In the genomic region with DNA sequence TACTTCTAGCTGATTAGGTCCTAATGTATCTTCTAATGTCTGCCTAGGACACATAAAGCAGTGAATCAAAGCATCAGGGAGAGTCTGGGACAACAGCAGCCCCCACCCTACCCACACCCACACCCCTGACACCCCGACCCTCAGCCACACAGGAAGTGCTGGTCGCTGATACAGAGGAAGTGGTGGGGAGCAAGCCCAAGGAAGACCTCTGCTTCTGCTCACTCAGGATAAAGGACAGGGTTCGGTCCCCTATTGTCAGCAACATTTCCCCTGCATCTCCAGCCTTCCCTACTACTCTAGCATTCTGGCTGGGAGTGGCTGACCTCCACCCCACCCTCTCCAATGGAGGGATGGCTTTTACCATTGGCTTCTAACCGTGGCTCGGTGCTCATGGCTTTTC, we compare ENCODE assay signal across 29 mouse cellular contexts.
DNase-seq lines count a peak whose midpoint lies in the region; ATAC-seq and TF ChIP-seq lines count a peak whose summit lies in the region.
"Had no signal": no experiment of that assay in that cellular context is flagged by ENCODE, and none has a peak within 500 bp of the region (broad histone marks: within the 10 kb centered on the region; RNA-seq: fewer than 3 reads in every experiment).

No protein-coding gene starts in this region.

- no peaks in the 10 kb centered on the region for H3K36me3 ChIP-seq in heart, embryonic 10.5 days
- H3K36me3 ChIP-seq in thymus, adult 2 months (ENCODE audit: control insufficient read depth, insufficient read depth, low read length): no peaks in the 10 kb centered on the region
- H3K36me3 ChIP-seq in midbrain, embryonic 10.5 days: no peaks in the 10 kb centered on the region
- H3K36me3 ChIP-seq: hindbrain, embryonic 12.5 days; limb, embryonic 10.5 days; limb, embryonic 15.5 days; liver, embryonic 13.5 days; neural tube, embryonic 15.5 days; stomach, embryonic 15.5 days had no signal

- ATAC-seq in megakaryocyte progenitor cell, adult 5-6 weeks (replicated peaks; ENCODE audit: poor library complexity): peak; percentile 98
- ATAC-seq: CD4-positive, CD25-positive, alpha-beta regulatory T cell, adult 4 months; forebrain, postnatal 0 days; intestine, embryonic 16.5 days had no signal

- H3K4me1 ChIP-seq in heart, embryonic 10.5 days: peaks cover 9% of the 10 kb centered on the region; the same call in 1 of the 2 replicates
- H3K4me1 ChIP-seq in thymus, adult 2 months (replicated peaks; ENCODE audit: control insufficient read depth, insufficient read depth, low read length): peaks cover 5% of the 10 kb centered on the region
- H3K4me1 ChIP-seq in midbrain, embryonic 10.5 days: no peaks in the 10 kb centered on the region
- H3K4me1 ChIP-seq: hindbrain, embryonic 12.5 days; limb, embryonic 15.5 days; liver, embryonic 13.5 days; neural tube, embryonic 15.5 days; stomach, embryonic 15.5 days had no signal

- no peaks in the 10 kb centered on the region for H3K27me3 ChIP-seq in heart, embryonic 10.5 days (ENCODE audit: insufficient read depth, poor library complexity, severe bottlenecking)
- no peaks in the 10 kb centered on the region for H3K27me3 ChIP-seq in thymus, adult 2 months (ENCODE audit: control insufficient read depth, insufficient read depth, low read length)
- H3K27me3 ChIP-seq in midbrain, embryonic 10.5 days (ENCODE audit: low read depth, poor library complexity, severe bottlenecking): no peaks in the 10 kb centered on the region
- H3K27me3 ChIP-seq: hindbrain, embryonic 12.5 days; limb, embryonic 15.5 days; liver, embryonic 13.5 days; neural tube, embryonic 15.5 days; stomach, embryonic 15.5 days had no signal

- no peak for TF ChIP-seq POLR2A in thymus, adult 2 months (IDR thresholded peaks at IDR 0.05; ENCODE audit: control insufficient read depth, extremely low read depth, insufficient read depth, low read length, poor library complexity)

- 68% methylated on average over 5 of the region's 5 CpGs for WGBS in heart, embryonic 10.5 days
- WGBS in thymus, adult 2 months: 6% methylated on average over 5 of the region's 5 CpGs
- 80% methylated on average over 5 of the region's 5 CpGs for WGBS in midbrain, embryonic 10.5 days

- 0 out of 2 replicates have a peak overlapping the region, but pooled peaks have one; percentile 3 for H3K27ac ChIP-seq in heart, embryonic 10.5 days
- H3K27ac ChIP-seq in thymus, adult 2 months (ENCODE audit: control insufficient read depth, insufficient read depth, low read length): no peak overlapping the region
- H3K27ac ChIP-seq in midbrain, embryonic 10.5 days (replicated peaks): no peak overlapping the region
- H3K27ac ChIP-seq: hindbrain, embryonic 12.5 days; kidney, postnatal 0 days; limb, embryonic 10.5 days; limb, embryonic 15.5 days; liver, embryonic 13.5 days; neural tube, embryonic 15.5 days; stomach, embryonic 15.5 days had no signal

- intact Hi-C loops in heart, postnatal 10 days (cut with DNase I): no loop called here

- H3K4me3 ChIP-seq in heart, embryonic 10.5 days: no peak overlapping the region
- H3K4me3 ChIP-seq in thymus, adult 2 months (ENCODE audit: control insufficient read depth, insufficient read depth, low read length): no peak overlapping the region
- no peak overlapping the region for H3K4me3 ChIP-seq in midbrain, embryonic 10.5 days
- H3K4me3 ChIP-seq: hindbrain, embryonic 12.5 days; limb, embryonic 10.5 days; limb, embryonic 15.5 days; liver, embryonic 13.5 days; neural tube, embryonic 15.5 days; stomach, embryonic 15.5 days had no signal

- no peak for TF ChIP-seq CTCF in thymus, adult 2 months (IDR thresholded peaks at IDR 0.05; ENCODE audit: borderline replicate concordance, control insufficient read depth, extremely low read depth, insufficient read depth, low read length, poor library complexity)

- DNase-seq in heart, embryonic 10.5 days (ENCODE audit: low spot score): no peak
- DNase-seq in heart, postnatal 10 days: no peak
- DNase-seq in thymus, postnatal 14 days: peak; percentile 12
- DNase-seq in thymus, adult 2 months: no peak
- peak; percentile 51 for DNase-seq in ZHBTc4 (ENCODE audit: low read depth, low spot score)
- no peak for DNase-seq in midbrain, embryonic 10.5 days (ENCODE audit: low spot score)
- DNase-seq: adrenal gland, postnatal 10 days; cerebellum, adult 8-10 months; cerebellum, postnatal 25 days; forebrain, postnatal 0 days; gastrocnemius, postnatal 14 days; kidney, adult 8-10 months; kidney, postnatal 4 days; liver, embryonic 13.5 days; lung, embryonic 14.5 days; lung, postnatal 14 days; midbrain, embryonic 14.5 days; retina, postnatal 1 day; right cerebral cortex, postnatal 14 days; thymus, adult 18-20 months had no signal

- no peaks in the 10 kb centered on the region for H3K9me3 ChIP-seq in heart, embryonic 10.5 days
- no peaks in the 10 kb centered on the region for H3K9me3 ChIP-seq in midbrain, embryonic 10.5 days (replicated peaks)
- H3K9me3 ChIP-seq: hindbrain, embryonic 12.5 days; limb, embryonic 10.5 days; limb, embryonic 15.5 days; liver, embryonic 13.5 days; neural tube, embryonic 15.5 days; stomach, embryonic 15.5 days had no signal

Comparison
In these comparisons a context has a peak if more than half of its experiments do, and no peak if none do; other contexts are left out.
1. DNase-seq: peak in thymus, postnatal 14 days (single experiment) and ZHBTc4 (single experiment); none in heart, embryonic 10.5 days (single experiment), heart, postnatal 10 days (0 of 2), thymus, adult 2 months (single experiment) and midbrain, embryonic 10.5 days (single experiment).